Comparison of ENCODE assay signal across 10 mouse cellular contexts in the genomic region with DNA sequence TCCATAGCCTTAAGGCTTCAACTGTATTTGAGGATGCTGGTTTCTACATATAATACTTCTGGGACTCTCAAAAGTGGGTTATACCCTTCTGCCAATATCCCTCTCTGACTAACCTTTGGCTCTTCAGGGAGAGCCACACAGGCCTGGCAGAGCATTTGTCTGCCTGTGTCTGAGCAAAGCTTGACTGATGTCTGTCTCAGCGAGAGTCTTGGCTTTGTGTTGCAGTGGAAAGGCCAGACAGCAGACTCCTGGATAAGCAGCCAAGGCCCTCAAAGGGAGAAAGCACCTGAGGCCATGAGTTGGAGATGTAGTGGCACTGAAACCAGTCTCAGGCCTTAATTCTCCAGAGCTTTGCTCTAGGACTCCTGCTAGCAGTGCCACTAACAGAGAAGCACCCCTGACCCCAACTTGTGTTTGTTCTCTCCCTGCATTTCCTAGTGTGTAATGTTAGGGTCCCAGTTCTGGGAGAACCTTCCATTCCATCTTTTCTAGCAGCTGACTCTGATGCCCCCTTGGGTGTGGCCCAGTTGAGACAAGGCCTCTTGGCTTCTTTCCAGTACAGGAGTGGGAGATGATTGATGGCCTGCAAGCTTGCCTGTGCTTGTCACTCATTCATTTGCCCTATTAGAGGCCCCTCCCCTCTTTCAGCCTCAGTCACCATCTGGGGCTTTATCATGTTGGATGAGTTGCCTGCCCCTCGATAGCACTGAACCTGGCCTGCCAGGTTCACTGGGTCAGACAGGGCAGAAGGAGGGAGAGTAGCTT. TPM values are rescaled to one million over a fixed set of nuclear protein-coding genes. Genes with fewer than 3 reads are reported as not detected.
A peak's percentile ranks its signal among the peaks of the same experiment; 100 is the strongest.
DNase-seq lines count a peak whose midpoint lies in the region; ATAC-seq lines count a peak whose summit lies in the region.
"Had no signal": no experiment of that assay in that cellular context is flagged by ENCODE, and none has a peak within 500 bp of the region (broad histone marks: within the 10 kb centered on the region; RNA-seq: fewer than 3 reads in every experiment).

No protein-coding gene starts in this region.

- H3K27me3 ChIP-seq in heart, embryonic 10.5 days (ENCODE audit: insufficient read depth, poor library complexity, severe bottlenecking), result peaks cover 4% of the 10 kb centered on the region; the same call in 1 of the 2 replicates
- H3K27me3 ChIP-seq in forebrain, embryonic 14.5 days (replicated peaks; ENCODE audit: control insufficient read depth, insufficient read depth, low read length), result no peaks in the 10 kb centered on the region
- no peaks in the 10 kb centered on the region for H3K27me3 ChIP-seq in midbrain, embryonic 12.5 days

- ATAC-seq in forebrain, embryonic 14.5 days, result no peak
- ATAC-seq in midbrain, embryonic 12.5 days (ENCODE audit: low FRiP score, low read depth), result no peak

- H3K4me3 ChIP-seq in heart, embryonic 10.5 days, result peak overlapping the region; percentile 62
- H3K4me3 ChIP-seq in forebrain, embryonic 14.5 days (ENCODE audit: low read depth, low read length), result peak overlapping the region; percentile 51
- H3K4me3 ChIP-seq in midbrain, embryonic 12.5 days, result peak overlapping the region; percentile 54

- peaks cover 23% of the 10 kb centered on the region for H3K36me3 ChIP-seq in heart, embryonic 10.5 days
- H3K36me3 ChIP-seq in forebrain, embryonic 14.5 days (ENCODE audit: control insufficient read depth, insufficient read depth, low read length), result peaks cover 29% of the 10 kb centered on the region
- peaks cover 29% of the 10 kb centered on the region for H3K36me3 ChIP-seq in midbrain, embryonic 12.5 days

- peaks cover 11% of the 10 kb centered on the region for H3K4me1 ChIP-seq in heart, embryonic 10.5 days
- H3K4me1 ChIP-seq in forebrain, embryonic 14.5 days (ENCODE audit: control insufficient read depth, insufficient read depth, low read length), result no peaks in the 10 kb centered on the region
- H3K4me1 ChIP-seq in midbrain, embryonic 12.5 days, result peaks cover 12% of the 10 kb centered on the region

- H3K9ac ChIP-seq in forebrain, embryonic 14.5 days (ENCODE audit: low read length), result peak overlapping the region; percentile 70
- H3K9ac ChIP-seq in midbrain, embryonic 12.5 days (replicated peaks), result peak overlapping the region; percentile 75; the same call in 1 of the 2 replicates

- no peak for DNase-seq in heart, embryonic 10.5 days (ENCODE audit: low spot score)
- no peak for DNase-seq in heart, adult 9 months (ENCODE audit: low spot score in 2 of 2)
- peak; percentile 8 for DNase-seq in NIH3T3 (ENCODE audit: low read depth)
- DNase-seq in forebrain, embryonic 14.5 days (ENCODE audit: low spot score), result peak; percentile 25
- DNase-seq in layer of hippocampus, postnatal 10 days (ENCODE audit: low spot score in 2 of 2), result no peak
- DNase-seq in left cerebral cortex, adult 9 months (ENCODE audit: low spot score in 2 of 2), result no peak
- DNase-seq in frontal cortex, postnatal 10 days (ENCODE audit: low spot score in 2 of 2), result no peak
- DNase-seq: B cell, adult 2 months; heart, postnatal 10 days had no signal

- 47% methylated on average over 2 of the region's 2 CpGs for WGBS in heart, embryonic 10.5 days
- WGBS in forebrain, embryonic 14.5 days, result 39% methylated on average over 2 of the region's 2 CpGs
- WGBS in midbrain, embryonic 12.5 days, result 37% methylated on average over 2 of the region's 2 CpGs

- no peaks in the 10 kb centered on the region for H3K9me3 ChIP-seq in heart, embryonic 10.5 days
- no peaks in the 10 kb centered on the region for H3K9me3 ChIP-seq in forebrain, embryonic 14.5 days (replicated peaks; ENCODE audit: control insufficient read depth, low read length)
- no peaks in the 10 kb centered on the region for H3K9me3 ChIP-seq in midbrain, embryonic 12.5 days

- no peak overlapping the region for H3K27ac ChIP-seq in heart, embryonic 10.5 days
- no peak overlapping the region; the same call in 1 of the 2 replicates for H3K27ac ChIP-seq in forebrain, embryonic 14.5 days (ENCODE audit: low read depth, low read length)
- H3K27ac ChIP-seq in midbrain, embryonic 12.5 days (replicated peaks), result peak overlapping the region; percentile 22; the same call in 1 of the 2 replicates

- H3K4me2 ChIP-seq in forebrain, embryonic 14.5 days (ENCODE audit: low read length), result peak overlapping the region; percentile 63
- peak overlapping the region; percentile 61 for H3K4me2 ChIP-seq in midbrain, embryonic 12.5 days (replicated peaks)

RNA-seq across cellular contexts. Expression of gene Plxna3, which starts 1.5 kb away (rescaled TPM):
- 7.0 and 12.7 TPM in 2 replicates for polyA plus RNA-seq in heart, embryonic 10.5 days (2016; fragmentation: Nextera tagmentation; extraction: Ambion mirVana)
- 36.4 and 47.5 TPM in 2 replicates for polyA plus RNA-seq in forebrain, embryonic 14.5 days (2014; fragmentation: Nextera tagmentation; extraction: Ambion mirVana)
- polyA plus RNA-seq in midbrain, embryonic 12.5 days (2016; fragmentation: Nextera tagmentation; extraction: Ambion mirVana), result 51.3 and 55.4 TPM in 2 replicates
- 10 to 100 TPM; 79.2 to 80.1 TPM for total RNA-seq in layer of hippocampus, postnatal 10 days (2021)

RNA-seq across cellular contexts. Expression of gene Fam50a, which starts 17.5 kb away (rescaled TPM):
- polyA plus RNA-seq in heart, embryonic 10.5 days (2016; fragmentation: Nextera tagmentation; extraction: Ambion mirVana), result 57.1 and 65.2 TPM in 2 replicates
- polyA plus RNA-seq in forebrain, embryonic 14.5 days (2014; fragmentation: Nextera tagmentation; extraction: Ambion mirVana), result 42.6 and 54.4 TPM in 2 replicates
- polyA plus RNA-seq in midbrain, embryonic 12.5 days (2016; fragmentation: Nextera tagmentation; extraction: Ambion mirVana), result 63.2 and 63.4 TPM in 2 replicates
- total RNA-seq in layer of hippocampus, postnatal 10 days (2021), result 10 to 100 TPM; 42.3 to 47.6 TPM

RNA-seq across cellular contexts. Expression of gene Lage3, which starts 23.1 kb away (rescaled TPM):
- polyA plus RNA-seq in heart, embryonic 10.5 days (2016; fragmentation: Nextera tagmentation; extraction: Ambion mirVana), result 103 and 105 TPM in 2 replicates
- 90.8 and 109 TPM in 2 replicates for polyA plus RNA-seq in forebrain, embryonic 14.5 days (2014; fragmentation: Nextera tagmentation; extraction: Ambion mirVana)
- 99.7 and 104 TPM in 2 replicates for polyA plus RNA-seq in midbrain, embryonic 12.5 days (2016; fragmentation: Nextera tagmentation; extraction: Ambion mirVana)
- 10 to 100 TPM; 32.2 to 37.2 TPM for total RNA-seq in layer of hippocampus, postnatal 10 days (2021)

RNA-seq across cellular contexts. Expression of gene Gdi1, which starts 25.6 kb away (rescaled TPM):
- polyA plus RNA-seq in heart, embryonic 10.5 days (2016; fragmentation: Nextera tagmentation; extraction: Ambion mirVana), result 171 and 194 TPM in 2 replicates
- 614 and 712 TPM in 2 replicates for polyA plus RNA-seq in forebrain, embryonic 14.5 days (2014; fragmentation: Nextera tagmentation; extraction: Ambion mirVana)
- 616 and 685 TPM in 2 replicates for polyA plus RNA-seq in midbrain, embryonic 12.5 days (2016; fragmentation: Nextera tagmentation; extraction: Ambion mirVana)
- 100 to 1,000 TPM; 633 to 694 TPM for total RNA-seq in layer of hippocampus, postnatal 10 days (2021)

RNA-seq across cellular contexts. Expression of gene Atp6ap1, which starts 33.5 kb away (rescaled TPM):
- 114 and 125 TPM in 2 replicates for polyA plus RNA-seq in heart, embryonic 10.5 days (2016; fragmentation: Nextera tagmentation; extraction: Ambion mirVana)
- polyA plus RNA-seq in forebrain, embryonic 14.5 days (2014; fragmentation: Nextera tagmentation; extraction: Ambion mirVana), result 168 and 185 TPM in 2 replicates
- polyA plus RNA-seq in midbrain, embryonic 12.5 days (2016; fragmentation: Nextera tagmentation; extraction: Ambion mirVana), result 118 and 119 TPM in 2 replicates
- total RNA-seq in layer of hippocampus, postnatal 10 days (2021), result 100 to 1,000 TPM; 276 to 278 TPM

Comparison
In these comparisons a context has a peak if more than half of its experiments do, and no peak if none do; other contexts are left out.
1. DNase-seq: peak in NIH3T3 (single experiment) and forebrain, embryonic 14.5 days (single experiment); none in heart, embryonic 10.5 days (single experiment), heart, adult 9 months (0 of 2), layer of hippocampus, postnatal 10 days (0 of 2), left cerebral cortex, adult 9 months (0 of 2) and frontal cortex, postnatal 10 days (0 of 2).
2. Peak in every context shown above with its lines, with median percentiles within 50 percentile points of each other: H3K4me3 ChIP-seq.